Mouse (Mus musculus) heart, embryonic 14.5 days (tissue): ENCODE measurements at regions not wholly inside any gene's neighbourhood (a gene's known extent, or its start where the extent isn't known, plus 50 kb on each side); places are given as distances from the start of the nearest gene placed in this dataset.

ENCODE experiments used
- ATAC-seq: fragments of 200-750 bp; cut with Nextera tagmentation; 2 replicates; pipeline ENCODE4 v1.8.0; 2017; ENCODE audit warnings: low read depth, moderate TSS enrichment; ENCODE audit not compliant: insufficient number of reproducible peaks, insufficient read depth, low FRiP score
- H3K27ac ChIP-seq, 2 experiments: fragments of 200-500 bp in 1 of 2; fragments of 300-500 bp in 1 of 2; sonication (generic) in 1 of 2; replicated peaks in 1 of 2; 2 replicates each; pipeline ENCODE4 v1.5.1; 2012 to 2014; ENCODE audit warnings: low read depth in 2 of 2, low read length in 2 of 2, control low read depth in 1 of 2, mild to moderate bottlenecking in 1 of 2, mixed read lengths in 1 of 2; ENCODE audit not compliant: control insufficient read depth in 1 of 2, insufficient read depth in 1 of 2
- H3K27me3 ChIP-seq: fragments of 300-500 bp; sonication (generic); 2 replicates; pipeline ENCODE4 v1.6.1; 2014; ENCODE audit warnings: mild to moderate bottlenecking, low read length, control low read depth; ENCODE audit not compliant: control insufficient read depth, insufficient read depth
- H3K36me3 ChIP-seq: fragments of 300-500 bp; sonication (generic); 2 replicates; pipeline ENCODE4 v1.6.1; 2014; ENCODE audit warnings: mild to moderate bottlenecking, control low read depth, low read length, mixed read lengths; ENCODE audit not compliant: control insufficient read depth, insufficient read depth
- H3K4me1 ChIP-seq, 2 experiments: fragments of 200-500 bp in 1 of 2; fragments of 300-500 bp in 1 of 2; sonication (generic) in 1 of 2; 2 replicates each; pipeline ENCODE4 v1.6.1; 2012 to 2014; ENCODE audit warnings: low read length in 2 of 2, control low read depth in 1 of 2, mixed read lengths in 1 of 2; ENCODE audit not compliant: control insufficient read depth in 2 of 2, insufficient read depth in 2 of 2
- H3K4me2 ChIP-seq: fragments of 300-500 bp; sonication (generic); 2 replicates; pipeline ENCODE4 v1.6.1; 2014; ENCODE audit warnings: mild to moderate bottlenecking, low read length
- H3K4me3 ChIP-seq, 2 experiments: fragments of 200-500 bp in 1 of 2; fragments of 300-500 bp in 1 of 2; sonication (generic) in 1 of 2; 2 replicates each; pipeline ENCODE4 v1.5.1; 2012 to 2014; ENCODE audit warnings: low read length in 2 of 2, mild to moderate bottlenecking in 2 of 2, control low read depth in 1 of 2, low read depth in 1 of 2, moderate library complexity in 1 of 2; ENCODE audit not compliant: control insufficient read depth in 1 of 2, insufficient read depth in 1 of 2
- H3K9ac ChIP-seq: fragments of 300-500 bp; sonication (generic); 2 replicates; pipeline ENCODE4 v1.6.1; 2014; ENCODE audit warnings: mild to moderate bottlenecking, low read length
- H3K9me3 ChIP-seq: fragments of 300-500 bp; sonication (generic); 2 replicates; pipeline ENCODE4 v1.6.1; 2016; ENCODE audit warnings: low read length, control low read depth; ENCODE audit not compliant: control insufficient read depth
- WGBS: fragments of 180-500 bp; shearing (Covaris S2); extraction: QIAGEN DNeasy Blood & Tissue Kit; methylation state at CpG from one replicate; pipeline ENCODE4 v1.1.7; 2014; 5-methylcytosine and 5-hydroxymethylcytosine counted together

DNA sequence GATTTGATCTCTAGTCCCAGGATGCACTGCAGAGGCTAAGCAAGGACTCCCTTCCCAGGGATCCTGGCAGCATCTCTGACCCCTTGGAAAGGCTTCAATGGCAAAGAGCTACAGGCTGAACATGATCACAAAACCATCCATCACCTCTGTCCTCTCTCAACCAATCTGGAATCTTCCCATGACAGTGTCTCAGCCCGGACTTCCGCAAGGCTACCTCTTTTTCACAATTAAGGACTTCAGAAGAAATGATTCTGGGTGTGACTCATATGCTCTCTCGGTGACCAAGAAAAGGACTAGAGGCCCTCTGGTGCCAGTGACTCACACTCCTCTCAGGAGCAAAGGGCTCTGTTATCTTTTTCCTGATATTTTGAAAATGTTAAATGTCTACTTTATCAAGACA is 173.6 kb upstream of the Irf2bp2 start:
- no peaks in the 10 kb centered on the region for H3K27me3 ChIP-seq
- no peak overlapping the region for H3K9ac ChIP-seq
- 61% methylated on average over 3 of the region's 3 CpGs for WGBS
- H3K27ac ChIP-seq: no peak overlapping the region
- H3K4me1 ChIP-seq: peaks cover 4 to 6% of the 10 kb centered on the region in 2 experiments; a peak in 3 of 4 replicates
- no peak overlapping the region for H3K4me3 ChIP-seq
- no peaks in the 10 kb centered on the region for H3K9me3 ChIP-seq
- H3K36me3 ChIP-seq: no peaks in the 10 kb centered on the region
- no peak for ATAC-seq
- no peak overlapping the region for H3K4me2 ChIP-seq

DNA sequence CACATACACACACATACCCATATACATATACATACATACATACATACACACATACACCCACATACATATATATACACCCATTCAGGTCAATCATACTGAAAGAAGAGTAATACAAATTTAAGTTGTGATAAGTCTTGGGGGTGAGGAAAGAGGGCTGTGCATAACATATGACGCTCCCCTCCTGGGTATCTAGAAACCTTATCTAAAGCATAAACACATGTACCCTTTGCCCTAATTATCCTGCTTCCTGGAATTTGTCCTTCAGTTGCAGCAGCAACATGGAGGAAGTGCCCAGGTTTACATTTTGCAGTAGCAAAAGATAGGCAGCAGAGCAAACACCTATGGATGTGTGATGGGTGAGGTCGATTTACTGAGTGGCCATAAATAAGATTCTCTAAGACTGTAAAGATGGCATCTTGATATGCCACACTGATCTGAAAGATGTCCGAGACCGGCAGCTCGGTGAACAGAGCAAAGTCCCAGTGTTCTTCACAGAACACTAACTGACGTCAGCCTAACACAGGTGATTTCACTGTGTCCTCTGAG is 172.0 kb upstream of the Irf2bp2 start:
- no peak overlapping the region for H3K27ac ChIP-seq
- H3K27me3 ChIP-seq: no peaks in the 10 kb centered on the region
- H3K9me3 ChIP-seq: no peaks in the 10 kb centered on the region
- no peak overlapping the region for H3K4me3 ChIP-seq
- H3K4me2 ChIP-seq: no peak overlapping the region
- 81% methylated on average over 6 of the region's 6 CpGs for whole genome bisulfite sequencing
- H3K36me3 ChIP-seq: no peaks in the 10 kb centered on the region
- H3K9ac ChIP-seq: no peak overlapping the region
- no peak for ATAC-seq
- H3K4me1 ChIP-seq: peaks cover 0 to 5% of the 10 kb centered on the region in 2 experiments; a peak in 1 of 4 replicates

GRCm38 (mm10) chr8:126763600-126763999 is 169.8 kb upstream of the Irf2bp2 start:
- no peaks in the 10 kb centered on the region for H3K36me3 ChIP-seq
- WGBS: 87% methylated on average over 7 of the region's 7 CpGs
- H3K4me2 ChIP-seq: no peak overlapping the region
- H3K9ac ChIP-seq: no peak overlapping the region
- no peak for ATAC-seq
- H3K27ac ChIP-seq: no peak overlapping the region
- H3K4me3 ChIP-seq: no peak overlapping the region
- H3K27me3 ChIP-seq: no peaks in the 10 kb centered on the region
- H3K4me1 ChIP-seq: peaks cover 0 to 11% of the 10 kb centered on the region in 2 experiments; a peak in 1 of 4 replicates
- H3K9me3 ChIP-seq: no peaks in the 10 kb centered on the region

- 59% methylated on average over 7 of the region's 7 CpGs for WGBS
- no peak overlapping the region for H3K9ac ChIP-seq
- no peak for ATAC-seq
- H3K4me2 ChIP-seq: no peak overlapping the region
- no peaks in the 10 kb centered on the region for H3K27me3 ChIP-seq
- H3K9me3 ChIP-seq: no peaks in the 10 kb centered on the region
- no peak overlapping the region for H3K4me3 ChIP-seq
- H3K4me1 ChIP-seq: peaks cover 7 to 15% of the 10 kb centered on the region in 2 experiments; a peak in 3 of 4 replicates
- no peaks in the 10 kb centered on the region for H3K36me3 ChIP-seq
- no peak overlapping the region; a peak in 1 of 4 replicates for H3K27ac ChIP-seq
These were observed 165.9 kb upstream of the Irf2bp2 start for GRCm38 (mm10) chr8:126759711-126760110.

DNA sequence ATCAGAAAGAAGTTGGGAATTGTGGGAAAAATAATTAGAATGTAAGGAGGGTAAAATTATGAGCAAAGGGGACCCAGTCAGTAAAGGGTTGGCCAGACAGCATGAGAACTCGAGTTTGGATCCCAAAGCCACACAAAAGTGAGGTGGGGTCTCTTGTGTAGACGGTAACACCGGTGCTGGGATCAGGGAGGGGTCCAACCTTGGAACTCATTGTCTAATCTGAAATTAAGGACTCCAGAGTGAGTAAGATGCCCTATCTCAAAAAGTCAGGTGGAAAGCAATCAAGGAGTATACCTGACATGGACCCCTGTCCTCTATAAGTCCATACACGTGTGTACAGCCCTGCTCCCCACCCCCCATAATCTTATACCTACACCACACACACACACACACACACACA is 165.2 kb upstream of the Irf2bp2 start:
- H3K36me3 ChIP-seq: no peaks in the 10 kb centered on the region
- no peak overlapping the region for H3K4me2 ChIP-seq
- H3K4me1 ChIP-seq: peaks cover 7 to 12% of the 10 kb centered on the region in 2 experiments; a peak in 3 of 4 replicates
- no peak overlapping the region for H3K27ac ChIP-seq
- ATAC-seq: no peak
- no peaks in the 10 kb centered on the region for H3K9me3 ChIP-seq
- no peaks in the 10 kb centered on the region for H3K27me3 ChIP-seq
- no peak overlapping the region for H3K9ac ChIP-seq
- H3K4me3 ChIP-seq: no peak overlapping the region
- WGBS: 87% methylated on average over 4 of the region's 4 CpGs

DNA sequence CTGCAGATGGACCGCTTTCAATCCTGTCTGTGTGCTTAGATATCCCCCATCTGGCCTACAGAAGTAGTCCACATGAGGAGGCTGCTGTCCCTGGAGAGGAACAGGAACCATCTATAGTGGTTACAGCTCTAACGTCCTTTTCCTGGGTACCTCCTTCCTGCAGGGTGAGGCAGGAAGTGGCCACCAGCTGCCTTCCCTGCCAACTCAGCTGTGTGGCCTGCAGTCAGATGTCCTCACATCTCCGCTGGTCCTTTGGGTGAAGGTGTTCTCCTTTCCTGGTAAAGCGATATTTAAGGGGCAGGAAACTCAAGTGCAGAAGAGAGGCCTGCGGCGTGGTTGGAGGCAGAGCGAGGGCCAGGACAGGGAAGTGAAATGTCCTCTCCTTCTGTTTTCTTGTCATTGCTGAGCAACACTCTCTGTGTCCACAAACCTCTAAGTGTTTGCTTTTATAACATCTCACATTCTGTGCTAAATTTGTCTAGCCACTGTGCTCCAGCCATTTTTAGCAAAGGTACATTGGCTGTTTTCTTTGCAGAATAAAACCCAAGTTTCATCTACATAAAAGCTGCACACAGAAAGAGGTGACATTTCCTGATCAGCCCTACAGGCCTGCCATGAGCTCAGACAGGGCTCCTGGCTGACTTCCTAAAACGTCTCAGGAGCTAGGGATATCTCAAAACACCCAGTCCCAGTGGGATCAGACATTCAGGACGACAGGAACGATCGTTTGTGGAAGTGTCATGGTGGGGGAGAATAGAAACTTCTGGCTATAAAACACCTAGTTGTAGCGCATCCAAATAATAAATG is 164.4 kb upstream of the Irf2bp2 start:
- WGBS: 57% methylated on average over 12 of the region's 12 CpGs
- H3K4me1 ChIP-seq: peaks cover 7 to 12% of the 10 kb centered on the region in 2 experiments; a peak in 3 of 4 replicates
- no peak for ATAC-seq
- no peaks in the 10 kb centered on the region for H3K9me3 ChIP-seq
- peak overlapping the region; percentile 19; the same call in 1 of the 2 replicates for H3K9ac ChIP-seq
- H3K36me3 ChIP-seq: no peaks in the 10 kb centered on the region
- no peak overlapping the region for H3K4me3 ChIP-seq
- H3K27me3 ChIP-seq: no peaks in the 10 kb centered on the region
- H3K4me2 ChIP-seq: no peak overlapping the region
- H3K27ac ChIP-seq: peak overlapping the region; percentile 13 to 67

DNA sequence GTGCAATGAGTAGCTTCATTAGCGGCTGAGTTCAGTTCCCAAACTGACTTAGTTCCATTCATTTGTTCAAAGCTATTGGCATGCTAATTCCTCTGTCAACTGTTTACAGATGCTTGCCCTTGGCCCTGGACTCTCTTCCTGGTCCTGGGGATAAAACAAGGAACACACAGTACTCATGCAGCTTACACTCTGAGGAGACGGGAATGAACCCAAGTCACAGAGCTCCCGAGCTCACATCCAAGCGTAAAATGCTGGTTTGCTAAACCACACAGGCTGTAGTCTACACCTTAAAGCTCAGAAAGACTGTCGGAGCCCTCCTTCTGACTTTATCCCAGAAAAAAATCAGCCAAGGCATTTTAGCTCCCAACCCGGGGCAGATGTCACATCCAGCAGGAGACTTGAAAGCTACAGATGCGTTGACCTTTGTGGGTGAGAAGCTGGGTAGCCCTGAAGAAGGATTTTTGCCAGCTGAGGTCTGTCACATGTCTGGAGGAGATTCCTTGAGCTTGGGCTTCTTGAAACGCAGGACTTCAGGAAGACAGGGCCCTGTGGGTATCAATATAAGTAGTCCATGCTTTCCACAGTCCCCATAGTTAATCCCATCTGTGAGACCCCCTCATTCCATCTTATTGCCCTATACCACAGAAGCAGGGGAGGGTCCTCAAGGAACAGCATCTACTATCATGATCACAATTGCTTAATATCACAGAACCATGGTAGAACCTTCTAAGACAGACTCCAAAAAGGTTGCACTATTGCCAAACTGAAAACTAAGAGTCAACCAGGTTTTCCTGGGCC is 162.7 kb upstream of the Irf2bp2 start:
- Histone ChIP-seq H3K27ac (no peak overlapping the region), H3K9ac (no peak overlapping the region), H3K36me3 (no peaks in the 10 kb centered on the region), H3K4me1 (peaks cover 9 to 10% of the 10 kb centered on the region in 2 experiments; a peak in 3 of 4 replicates), H3K27me3 (no peaks in the 10 kb centered on the region), H3K4me2 (no peak overlapping the region), H3K9me3 (no peaks in the 10 kb centered on the region), H3K4me3 (no peak overlapping the region)
- WGBS: 83% methylated on average over 8 of the region's 8 CpGs
- no peak for ATAC-seq
